Mouse (Mus musculus) stomach, postnatal 0 days (tissue): ENCODE measurements around the gene Shisa8.

ENCODE experiments used
- CTCF ChIP-seq: IDR thresholded peaks from 2 replicates; pipeline ENCODE4 v1.5.1; 2016; ENCODE audit warnings: antibody characterized with exemption, low read depth, mild to moderate bottlenecking, moderate library complexity
- EP300 ChIP-seq: optimal IDR thresholded peaks from 2 replicates; pipeline ENCODE3; 2016; ENCODE audit warnings: antibody characterized with exemption

- TF ChIP-seq EP300 (no peak), CTCF (no peak)
These were observed 10.6 kb upstream of the Shisa8 start for GRCm38 (mm10) chr15:82223251-82223650.
